Mouse (Mus musculus) myocyte (in vitro differentiated cells): Measurements from ENCODE around the gene Ppp1ca.

ENCODE experiments used
- E2F4 ChIP-seq: IDR thresholded peaks from one replicate; pipeline ENCODE4 v1.6.1; 2011; ENCODE audit warnings: mild to moderate bottlenecking, control low read depth, moderate library complexity; ENCODE audit not compliant: insufficient read depth
- MYOG ChIP-seq, 3 experiments: IDR thresholded peaks; one replicate each; pipeline ENCODE4 v1.6.1; 2011; ENCODE audit warnings: control low read depth in 2 of 3, low read depth in 2 of 3, mild to moderate bottlenecking in 2 of 3; ENCODE audit not compliant: insufficient read length in 2 of 3, control insufficient read depth in 1 of 3, insufficient read depth in 1 of 3
- POLR2A ChIP-seq: IDR thresholded peaks from one replicate; pipeline ENCODE4 v1.6.1; 2011; ENCODE audit warnings: low read depth, mild to moderate bottlenecking, control low read depth, moderate library complexity; ENCODE audit not compliant: insufficient read length
- USF1 ChIP-seq: IDR thresholded peaks from one replicate; pipeline ENCODE4 v1.6.1; 2011; ENCODE audit warnings: low read depth, mild to moderate bottlenecking, control low read depth, moderate library complexity

- no peak for TF ChIP-seq E2F4
- no peak for TF ChIP-seq MYOG (IDR thresholded peaks at IDR 0.05; ENCODE audit: control insufficient read depth in 1 of 3, insufficient read depth in 1 of 3, insufficient read length in 2 of 3, low read depth in 2 of 3)
- no peak for TF ChIP-seq POLR2A
- no peak for TF ChIP-seq USF1
Measured at GRCm38 (mm10) chr19:4189051-4189620, 2.7 kb upstream of the Ppp1ca start.
